Mouse (Mus musculus) liver, embryonic 11.5 days (tissue): Measurements from ENCODE around the gene Cyp1a2. TPM values are rescaled to one million over a fixed set of nuclear protein-coding genes. Genes with fewer than 3 reads are reported as not detected.

Experiments
- ATAC-seq: fragments of 200-750 bp; cut with Nextera tagmentation; replicated peaks from 2 replicates; pipeline ENCODE4 v1.8.0; 2017; ENCODE audit warnings: moderate number of reproducible peaks, mild to moderate bottlenecking, moderate TSS enrichment, moderate library complexity; ENCODE audit not compliant: low FRiP score
- DNase-seq: peaks from one replicate; pipeline ENCODE4 v3.0.0-alpha.2; 2017; ENCODE audit warnings: low spot score
- H3K27ac ChIP-seq: fragments of 300-500 bp; sonication (generic); 2 replicates; pipeline ENCODE4 v1.5.1; 2014; ENCODE audit warnings: mild to moderate bottlenecking, low read depth, low read length, control low read depth
- H3K27me3 ChIP-seq: fragments of 300-500 bp; sonication (generic); replicated peaks from 2 replicates; pipeline ENCODE4 v1.6.1; 2014; ENCODE audit warnings: low read length, mixed read lengths; ENCODE audit not compliant: control insufficient read depth, insufficient read depth
- H3K36me3 ChIP-seq: fragments of 300-500 bp; sonication (generic); 2 replicates; pipeline ENCODE4 v1.6.1; 2014; ENCODE audit warnings: mild to moderate bottlenecking, low read length, moderate library complexity, mixed read lengths; ENCODE audit not compliant: control insufficient read depth, insufficient read depth
- H3K4me1 ChIP-seq: fragments of 300-500 bp; sonication (generic); replicated peaks from 2 replicates; pipeline ENCODE4 v1.6.1; 2014; ENCODE audit warnings: low read length, mixed read lengths; ENCODE audit not compliant: control insufficient read depth, insufficient read depth
- H3K4me2 ChIP-seq: fragments of 300-500 bp; sonication (generic); 2 replicates; pipeline ENCODE4 v1.6.1; 2014; ENCODE audit warnings: mild to moderate bottlenecking, control low read depth, moderate library complexity
- H3K4me3 ChIP-seq: fragments of 300-500 bp; sonication (generic); 2 replicates; pipeline ENCODE4 v1.5.1; 2014; ENCODE audit warnings: low read depth, low read length, control low read depth
- H3K9ac ChIP-seq: fragments of 300-500 bp; sonication (generic); 2 replicates; pipeline ENCODE4 v1.6.1; 2014; ENCODE audit warnings: low read depth, low read length, control low read depth
- H3K9me3 ChIP-seq: fragments of 300-500 bp; sonication (generic); 2 replicates; pipeline ENCODE4 v1.6.1; 2016; ENCODE audit warnings: low read length, inconsistent platforms, mixed read lengths; ENCODE audit not compliant: control insufficient read depth
- WGBS: fragments of 180-500 bp; shearing (Covaris S2); extraction: QIAGEN DNeasy Blood & Tissue Kit; methylation state at CpG from one replicate; pipeline ENCODE4 v1.1.7; 2014; 5-methylcytosine and 5-hydroxymethylcytosine counted together
- polyA plus RNA-seq: library from polyadenylated mRNA; unstranded; fragments of >200 nt; fragmentation: Nextera tagmentation; extraction: Ambion mirVana; gene quantifications from 2 replicates; pipeline ENCODE4 v1.2.1, GENCODE M21; 2014

The Cyp1a2 gene
- polyA plus RNA-seq, 1 experiment from 2014 or later = not detected

DNA sequence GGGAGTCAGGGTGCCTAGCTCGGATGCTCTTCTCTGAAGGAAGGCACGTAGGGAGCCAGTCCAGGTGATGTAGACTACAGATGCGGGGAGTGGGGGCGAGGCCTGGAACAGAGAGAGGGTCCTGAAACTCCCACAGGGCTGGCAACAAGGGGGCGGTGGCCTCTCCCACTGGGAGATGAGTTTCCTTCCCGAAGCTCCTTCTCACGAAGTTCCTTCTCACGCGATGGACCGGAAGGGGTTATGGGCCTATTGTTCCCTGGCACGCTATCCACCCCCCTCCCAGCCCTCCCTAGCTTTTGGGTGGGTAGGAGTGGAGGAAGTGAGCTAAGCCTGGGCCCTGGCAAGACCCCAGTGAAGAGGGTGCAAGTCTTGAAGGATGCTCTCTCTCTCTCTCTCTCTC lies 15.7 kb downstream of the Cyp1a2 start:
- H3K9ac ChIP-seq = no peak overlapping the region
- H3K4me1 ChIP-seq = no peaks in the 10 kb centered on the region; the same call in 1 of the 2 replicates
- no peak for DNase-seq
- no peaks in the 10 kb centered on the region for H3K36me3 ChIP-seq
- no peaks in the 10 kb centered on the region for H3K27me3 ChIP-seq
- H3K4me2 ChIP-seq = no peak overlapping the region
- H3K9me3 ChIP-seq = no peaks in the 10 kb centered on the region
- no peak for ATAC-seq
- no peak overlapping the region for H3K27ac ChIP-seq
- 56% methylated on average over 11 of the region's 11 CpGs for WGBS
- H3K4me3 ChIP-seq = no peak overlapping the region

DNA sequence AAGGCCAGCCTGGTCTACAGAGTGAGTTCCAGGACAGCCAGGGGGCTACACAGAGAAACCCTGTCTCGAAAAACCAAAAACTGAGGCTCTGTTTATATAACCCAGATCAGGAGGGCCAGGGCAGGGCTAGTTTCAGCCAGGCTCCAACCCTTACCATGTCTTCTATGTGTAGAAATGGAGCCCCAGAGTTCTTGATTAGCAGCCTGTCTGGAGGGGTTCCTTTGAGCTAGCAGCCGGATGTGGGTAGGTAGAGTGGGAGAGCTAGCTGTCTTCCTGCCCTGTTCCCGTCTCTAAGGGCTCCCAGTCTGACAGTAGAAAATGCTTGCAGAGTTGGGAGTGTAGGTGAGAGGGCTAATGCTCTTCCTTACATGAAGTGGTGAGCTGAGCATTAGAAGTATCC lies 16.4 kb downstream of the Cyp1a2 start:
- Histone ChIP-seq H3K27ac (no peak overlapping the region), H3K4me2 (no peak overlapping the region), H3K4me3 (no peak overlapping the region), H3K9me3 (no peaks in the 10 kb centered on the region), H3K9ac (no peak overlapping the region), H3K27me3 (no peaks in the 10 kb centered on the region), H3K36me3 (no peaks in the 10 kb centered on the region), H3K4me1 (no peaks in the 10 kb centered on the region; the same call in 1 of the 2 replicates)
- WGBS = 59% methylated on average over 3 of the region's 3 CpGs
- no peak for DNase-seq
- no peak for ATAC-seq

DNA sequence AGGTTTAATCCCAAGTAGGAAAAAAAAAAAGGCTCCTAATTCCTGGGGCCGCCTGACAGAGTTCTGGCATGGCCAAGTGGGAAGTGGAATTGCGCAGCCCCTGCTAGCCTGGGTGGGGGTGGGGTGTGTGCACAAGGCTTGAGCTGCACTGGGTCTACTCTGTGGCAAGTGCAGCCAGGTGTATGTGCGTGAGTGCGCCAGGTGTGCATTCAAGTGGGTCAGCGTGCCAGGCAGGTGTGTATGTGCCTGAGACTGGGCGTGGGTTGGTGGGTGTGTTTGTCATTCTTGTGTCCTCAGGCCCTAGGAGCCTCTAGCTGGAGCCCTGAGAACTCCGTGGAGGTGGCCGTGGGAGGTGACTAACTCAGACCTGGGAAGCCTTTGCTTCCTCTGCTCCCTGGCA lies 17.0 kb downstream of the Cyp1a2 start:
- ATAC-seq = no peak

DNA sequence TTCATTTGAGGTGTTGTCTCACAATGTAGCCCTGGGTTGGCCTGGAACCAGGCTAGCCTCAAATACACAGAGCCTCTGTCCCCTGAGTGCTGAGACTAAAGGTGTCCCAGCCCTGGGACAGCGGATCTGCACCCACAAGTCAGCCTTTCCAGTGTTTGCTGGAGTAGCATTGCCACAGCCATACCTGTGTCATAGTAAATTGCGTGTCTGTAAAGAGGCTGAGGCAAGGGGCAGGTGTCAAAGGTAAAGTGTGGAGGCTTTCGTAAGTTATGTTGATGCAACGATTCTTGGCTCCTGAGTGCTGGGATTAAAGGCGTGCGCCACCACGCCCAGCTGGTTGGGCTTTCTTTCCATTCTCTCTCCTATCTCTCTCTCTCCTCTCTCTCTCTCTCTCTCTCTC lies 18.9 kb downstream of the Cyp1a2 start:
- DNase-seq = no peak

More for the DNA sequence above, 17.0 kb downstream of the Cyp1a2 start:
- no peaks in the 10 kb centered on the region; the same call in 1 of the 2 replicates for H3K4me1 ChIP-seq
- WGBS = 75% methylated on average over 8 of the region's 8 CpGs
- H3K4me2 ChIP-seq = no peak overlapping the region
- no peak for DNase-seq
- H3K4me3 ChIP-seq = no peak overlapping the region
- no peaks in the 10 kb centered on the region for H3K9me3 ChIP-seq
- no peaks in the 10 kb centered on the region for H3K36me3 ChIP-seq
- no peak overlapping the region for H3K27ac ChIP-seq
- no peaks in the 10 kb centered on the region for H3K27me3 ChIP-seq
- no peak overlapping the region for H3K9ac ChIP-seq

DNA sequence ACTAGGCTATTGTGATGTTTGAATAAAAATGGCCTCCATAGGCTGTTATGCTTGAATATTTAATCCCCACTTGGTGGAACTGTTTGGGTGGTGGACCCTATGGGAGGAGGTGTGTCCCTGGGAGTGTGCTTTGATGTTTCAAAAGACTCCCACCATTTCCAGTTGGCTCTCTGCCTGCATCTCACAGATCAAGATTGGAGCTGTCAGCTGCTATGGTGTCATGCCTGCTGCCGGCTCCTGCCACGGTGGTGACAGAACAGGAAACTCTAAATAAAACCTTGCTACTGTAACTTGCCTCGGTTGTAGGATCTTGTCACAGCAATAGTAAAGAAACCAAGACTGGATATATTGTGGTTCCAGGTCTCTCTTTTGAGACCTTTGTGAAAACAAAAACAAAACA lies 22.0 kb downstream of the Cyp1a2 start:
- Histone ChIP-seq H3K27me3 (no peaks in the 10 kb centered on the region), H3K27ac (no peak overlapping the region), H3K9ac (no peak overlapping the region), H3K4me3 (no peak overlapping the region), H3K4me2 (no peak overlapping the region), H3K9me3 (no peaks in the 10 kb centered on the region), H3K36me3 (no peaks in the 10 kb centered on the region), H3K4me1 (peaks cover 6% of the 10 kb centered on the region)
- WGBS = 55% methylated on average over 3 of the region's 3 CpGs
- DNase-seq (no peak), ATAC-seq (no peak)

More for the DNA sequence above, 18.9 kb downstream of the Cyp1a2 start:
- Histone ChIP-seq H3K36me3 (no peaks in the 10 kb centered on the region), H3K9ac (no peak overlapping the region), H3K4me1 (peaks cover 6% of the 10 kb centered on the region), H3K4me2 (no peak overlapping the region), H3K9me3 (no peaks in the 10 kb centered on the region), H3K27me3 (no peaks in the 10 kb centered on the region), H3K27ac (no peak overlapping the region), H3K4me3 (no peak overlapping the region)
- no peak for ATAC-seq
- 57% methylated on average over 7 of the region's 7 CpGs for WGBS

DNA sequence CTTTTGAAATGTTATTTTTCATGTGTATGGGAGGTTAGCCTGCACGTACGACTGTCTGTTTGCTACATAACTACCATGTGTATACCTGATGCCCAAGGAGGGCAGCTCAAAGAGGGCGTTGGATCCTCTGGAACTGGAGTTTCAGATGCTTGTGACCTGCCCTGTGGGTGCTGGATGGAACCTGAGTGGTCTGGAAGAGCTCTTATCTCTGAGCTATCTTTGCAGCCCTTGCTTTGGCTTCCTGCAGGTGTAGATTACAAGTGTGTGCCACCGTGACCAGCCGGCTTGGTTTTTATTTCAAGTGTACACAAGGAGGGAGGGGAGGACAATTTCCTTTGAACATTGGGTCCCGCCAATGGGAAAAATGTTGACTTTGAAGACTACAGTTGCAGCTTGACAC lies 23.0 kb downstream of the Cyp1a2 start:
- Histone ChIP-seq H3K4me2 (0 out of 2 replicates have a peak overlapping the region, but pooled peaks have one; percentile 25), H3K4me1 (peaks cover 10% of the 10 kb centered on the region), H3K27me3 (no peaks in the 10 kb centered on the region), H3K27ac (no peak overlapping the region), H3K4me3 (no peak overlapping the region), H3K9ac (peak overlapping the region; percentile 23; the same call in 1 of the 2 replicates), H3K36me3 (no peaks in the 10 kb centered on the region), H3K9me3 (no peaks in the 10 kb centered on the region)
- no peak for DNase-seq
- 45% methylated on average over 6 of the region's 6 CpGs for WGBS
- peak; percentile 72 for ATAC-seq

DNA sequence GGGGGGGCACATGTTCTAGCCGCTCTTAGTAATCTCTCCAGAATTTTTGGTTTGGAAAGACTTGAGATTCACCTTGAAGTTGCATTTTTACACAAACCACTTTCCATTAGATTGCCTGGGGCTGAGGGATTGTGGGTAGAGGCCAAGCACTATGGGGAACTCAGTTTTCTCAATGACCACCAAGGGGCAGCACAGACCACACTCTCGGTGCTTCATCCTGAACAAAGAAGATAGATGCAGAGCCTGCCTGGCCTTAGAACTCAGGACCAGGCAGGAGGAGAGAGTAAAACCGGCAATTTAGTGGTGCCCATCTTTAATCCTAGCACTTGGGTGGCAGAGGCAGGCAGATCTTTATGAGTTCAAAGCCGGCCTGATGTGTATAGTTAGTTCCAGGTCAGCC lies 23.7 kb downstream of the Cyp1a2 start:
- Histone ChIP-seq H3K27me3 (no peaks in the 10 kb centered on the region), H3K9ac (no peak overlapping the region), H3K4me3 (no peak overlapping the region), H3K4me1 (peaks cover 10% of the 10 kb centered on the region), H3K27ac (no peak overlapping the region), H3K9me3 (no peaks in the 10 kb centered on the region), H3K4me2 (no peak overlapping the region), H3K36me3 (no peaks in the 10 kb centered on the region)
- DNase-seq = no peak
- peak; percentile 76 for ATAC-seq
- WGBS = 13% methylated on average over 4 of the region's 4 CpGs

DNA sequence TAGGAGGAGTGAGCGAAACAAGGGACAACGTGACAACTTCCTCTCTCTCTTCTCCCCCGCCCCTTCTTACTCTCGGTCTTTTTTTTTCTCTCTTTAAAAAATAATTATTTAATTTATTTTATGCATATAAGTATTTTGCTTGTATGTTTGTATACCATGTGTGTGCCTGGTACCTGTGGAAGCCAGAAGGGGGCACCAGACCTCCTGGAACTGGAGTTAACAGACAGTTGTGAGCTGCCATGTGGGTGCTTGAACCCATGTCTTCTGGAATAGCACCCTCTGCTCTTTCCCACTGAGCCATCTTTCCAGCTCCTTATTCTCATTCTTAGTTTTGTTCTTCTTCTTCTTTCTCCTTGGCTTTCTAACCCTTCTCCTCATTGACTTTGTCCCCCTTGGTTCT lies 24.5 kb downstream of the Cyp1a2 start:
- H3K27ac ChIP-seq = no peak overlapping the region
- H3K9ac ChIP-seq = no peak overlapping the region
- DNase-seq = no peak
- H3K4me3 ChIP-seq = no peak overlapping the region
- H3K4me2 ChIP-seq = no peak overlapping the region
- H3K9me3 ChIP-seq = no peaks in the 10 kb centered on the region
- H3K4me1 ChIP-seq = peaks cover 10% of the 10 kb centered on the region
- no peaks in the 10 kb centered on the region for H3K27me3 ChIP-seq
- H3K36me3 ChIP-seq = no peaks in the 10 kb centered on the region
- WGBS = 80% methylated on average over 4 of the region's 4 CpGs
- no peak for ATAC-seq

DNA sequence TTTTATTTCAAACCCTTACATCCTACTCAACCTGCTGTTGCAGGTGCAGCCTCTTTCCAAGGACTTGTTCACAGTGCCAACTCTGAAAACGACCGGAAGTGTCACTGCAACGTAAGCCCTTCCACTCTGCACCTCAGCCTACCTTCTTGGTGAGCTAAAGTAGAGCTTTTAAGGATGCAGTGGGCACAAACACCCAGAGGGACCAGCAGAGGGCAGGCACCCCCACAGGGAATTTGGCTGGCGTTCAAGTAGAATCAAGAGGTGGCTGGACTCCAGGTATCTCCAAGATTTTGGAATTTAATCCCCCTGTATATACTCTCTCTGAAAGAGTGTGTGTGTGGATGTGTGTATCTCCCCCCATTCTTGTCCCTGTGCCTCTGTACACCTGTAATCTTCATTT lies 25.7 kb downstream of the Cyp1a2 start:
- Histone ChIP-seq H3K4me2 (no peak overlapping the region), H3K9me3 (no peaks in the 10 kb centered on the region), H3K36me3 (no peaks in the 10 kb centered on the region), H3K9ac (no peak overlapping the region), H3K27me3 (no peaks in the 10 kb centered on the region), H3K27ac (no peak overlapping the region), H3K4me1 (peaks cover 15% of the 10 kb centered on the region), H3K4me3 (no peak overlapping the region)
- ATAC-seq = no peak
- DNase-seq = no peak
- WGBS = 60% methylated on average over 4 of the region's 4 CpGs
